Mouse (Mus musculus) liver, embryonic 14.5 days (tissue): ENCODE measurements around the gene Nup107. TPM values are rescaled to one million over a fixed set of nuclear protein-coding genes. Genes with fewer than 3 reads are reported as not detected.
A peak's percentile ranks its signal among the peaks of the same experiment; 100 is the strongest.

Experiments used
- ATAC-seq: fragments of 200-750 bp; cut with Nextera tagmentation; 2 replicates; pipeline ENCODE4 v1.8.0; 2017; ENCODE audit warnings: moderate number of reproducible peaks, mild to moderate bottlenecking, moderate library complexity; ENCODE audit not compliant: insufficient read depth
- DNase-seq, 3 experiments: peaks; one replicate each; pipeline ENCODE4 v3.0.0-alpha.2; 2012 to 2013; ENCODE audit warnings: low read depth in 3 of 3, low spot score in 3 of 3
- H3K27ac ChIP-seq: fragments of 300-500 bp; sonication (generic); 2 replicates; pipeline ENCODE4 v1.5.1; 2014; ENCODE audit warnings: moderate library complexity, mild to moderate bottlenecking, control low read depth, inconsistent platforms
- H3K27me3 ChIP-seq: fragments of 300-500 bp; sonication (generic); 2 replicates; pipeline ENCODE4 v1.6.1; 2014; ENCODE audit warnings: mild to moderate bottlenecking, low read length, moderate library complexity; ENCODE audit not compliant: control insufficient read depth, insufficient read depth
- H3K36me3 ChIP-seq: fragments of 300-500 bp; sonication (generic); replicated peaks from 2 replicates; pipeline ENCODE4 v1.6.1; 2014; ENCODE audit warnings: low read depth; ENCODE audit not compliant: control insufficient read depth, insufficient read depth
- H3K4me1 ChIP-seq, 2 experiments: fragments of 200-500 bp in 1 of 2; fragments of 300-500 bp in 1 of 2; sonication (generic) in 1 of 2; replicated peaks; 2 replicates each; pipeline ENCODE4 v1.6.1; 2012 to 2014; ENCODE audit warnings: antibody characterized with exemption in 1 of 2, inconsistent platforms in 1 of 2, low read length in 1 of 2; ENCODE audit not compliant: control insufficient read depth in 2 of 2, insufficient read depth in 2 of 2
- H3K4me2 ChIP-seq: fragments of 300-500 bp; sonication (generic); 2 replicates; pipeline ENCODE4 v1.6.1; 2014; ENCODE audit warnings: low read depth, mild to moderate bottlenecking, control low read depth, moderate library complexity
- H3K4me3 ChIP-seq, 2 experiments: fragments of 200-500 bp in 1 of 2; fragments of 300-500 bp in 1 of 2; sonication (generic) in 1 of 2; 2 replicates each; pipeline ENCODE4 v1.5.1; 2012 to 2014; ENCODE audit warnings: low read depth in 2 of 2, low read length in 2 of 2, mild to moderate bottlenecking in 2 of 2, control low read depth in 1 of 2, inconsistent platforms in 1 of 2, moderate library complexity in 1 of 2; ENCODE audit not compliant: insufficient read depth in 1 of 2
- H3K9ac ChIP-seq: fragments of 300-500 bp; sonication (generic); replicated peaks from 2 replicates; pipeline ENCODE4 v1.6.1; 2014; ENCODE audit warnings: mild to moderate bottlenecking, control low read depth, moderate library complexity
- H3K9me3 ChIP-seq: fragments of 300-500 bp; sonication (generic); 2 replicates; pipeline ENCODE4 v1.6.1; 2016; ENCODE audit warnings: low read length, mixed read lengths; ENCODE audit not compliant: control insufficient read depth
- CTCF ChIP-seq: IDR thresholded peaks from 2 replicates; pipeline ENCODE4 v1.5.1; 2016; ENCODE audit warnings: antibody characterized with exemption, low read depth, control low read depth
- EP300 ChIP-seq: IDR thresholded peaks from 2 replicates; pipeline ENCODE4 v1.6.1; 2016; ENCODE audit warnings: antibody characterized with exemption, low read depth
- WGBS: fragments of 180-500 bp; shearing (Covaris S2); extraction: QIAGEN DNeasy Blood & Tissue Kit; methylation state at CpG from one replicate; pipeline ENCODE4 v1.1.7; 2014; ENCODE audit not compliant: insufficient replicate concordance; 5-methylcytosine and 5-hydroxymethylcytosine counted together
- polyA plus RNA-seq, 2 experiments: library from polyadenylated mRNA; depleted of rRNA in 1 of 2; stranded (reverse) in 1 of 2; unstranded in 1 of 2; fragments of >200 nt; fragmentation: Nextera tagmentation in 1 of 2; extraction: Ambion mirVana in 1 of 2; gene quantifications; 2 replicates each; pipeline versions ENCODE4 v1.2.1 to v1.2.3; 2012 to 2014

The Nup107 gene
- polyA plus RNA-seq, 2 experiments: 28.8 to 45.0 TPM

- peaks cover 25% of the 10 kb centered on the region for H3K36me3 ChIP-seq
- no peaks in the 10 kb centered on the region for H3K9me3 ChIP-seq
- peaks cover 0 to 9% of the 10 kb centered on the region in 2 experiments; a peak in 3 of 4 replicates for H3K4me1 ChIP-seq
- peak overlapping the region; percentile 97 for H3K9ac ChIP-seq
- 20% methylated on average over 12 of the region's 12 CpGs for WGBS
- no peaks in the 10 kb centered on the region for H3K27me3 ChIP-seq
- peak overlapping the region; percentile 79; the same call in 1 of the 2 replicates for H3K27ac ChIP-seq
- DNase-seq: no peak
- peak overlapping the region; percentile 76 to 94 for H3K4me3 ChIP-seq
- ATAC-seq: no peak
- TF ChIP-seq CTCF (no peak), EP300 (no peak)
- H3K4me2 ChIP-seq: peak overlapping the region; percentile 77
These were observed 83.1 kb downstream of the Nup107 start for GRCm38 (mm10) chr10:117709326-117709830.

- no peak for ATAC-seq
- Histone ChIP-seq H3K4me1 (peaks cover 0 to 6% of the 10 kb centered on the region in 2 experiments; a peak in 3 of 4 replicates), H3K36me3 (peaks cover 28% of the 10 kb centered on the region), H3K4me2 (peak overlapping the region; percentile 77), H3K27ac (no peak overlapping the region), H3K9ac (peak overlapping the region; percentile 29; the same call in 1 of the 2 replicates), H3K4me3 (peak overlapping the region; percentile 54 to 94), H3K27me3 (no peaks in the 10 kb centered on the region), H3K9me3 (no peaks in the 10 kb centered on the region)
- 38% methylated on average over 9 of the region's 9 CpGs for WGBS
- TF ChIP-seq EP300 (no peak), CTCF (no peak)
- no peak for DNase-seq
These were observed 83.6 kb downstream of the Nup107 start for GRCm38 (mm10) chr10:117708856-117709255.

DNA sequence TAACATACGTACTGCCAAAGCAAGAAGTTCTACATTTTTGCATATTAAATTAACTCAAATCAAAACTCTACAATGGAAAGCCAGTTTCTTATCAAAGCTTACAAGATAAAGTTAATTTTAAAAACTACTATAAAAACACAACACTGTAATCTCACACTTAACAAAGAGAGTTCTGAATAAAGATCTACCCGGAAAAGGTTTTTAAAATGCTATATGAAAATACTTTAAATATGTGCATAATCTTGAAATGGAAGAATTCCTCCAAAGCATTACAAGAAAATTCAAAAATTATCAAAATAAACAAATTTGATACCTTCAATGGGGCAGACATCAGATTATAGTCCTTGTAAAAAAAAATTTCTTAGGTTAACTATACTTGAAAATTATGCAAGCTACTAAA lies 84.1 kb downstream of the Nup107 start:
- Histone ChIP-seq H3K9ac (no peak overlapping the region), H3K4me3 (no peak overlapping the region), H3K27ac (no peak overlapping the region), H3K27me3 (no peaks in the 10 kb centered on the region), H3K36me3 (peaks cover 33% of the 10 kb centered on the region), H3K4me1 (peaks cover 0 to 6% of the 10 kb centered on the region in 2 experiments; a peak in 3 of 4 replicates), H3K4me2 (peak overlapping the region; percentile 77), H3K9me3 (no peaks in the 10 kb centered on the region)
- WGBS: 88% methylated on average over 2 of the region's 2 CpGs
- no peak for DNase-seq
- TF ChIP-seq CTCF (no peak), EP300 (no peak)
- ATAC-seq: no peak

- Histone ChIP-seq H3K27me3 (no peaks in the 10 kb centered on the region), H3K36me3 (peaks cover 41% of the 10 kb centered on the region), H3K4me3 (no peak overlapping the region), H3K9ac (no peak overlapping the region), H3K4me1 (peaks cover 0 to 4% of the 10 kb centered on the region in 2 experiments; a peak in 3 of 4 replicates), H3K4me2 (no peak overlapping the region), H3K27ac (no peak overlapping the region), H3K9me3 (no peaks in the 10 kb centered on the region)
- TF ChIP-seq EP300 (no peak), CTCF (no peak)
- no peak for DNase-seq
- 72% methylated on average over 2 of the region's 2 CpGs for WGBS
- ATAC-seq: no peak
These were observed 85.2 kb downstream of the Nup107 start for GRCm38 (mm10) chr10:117707114-117707838.

DNA sequence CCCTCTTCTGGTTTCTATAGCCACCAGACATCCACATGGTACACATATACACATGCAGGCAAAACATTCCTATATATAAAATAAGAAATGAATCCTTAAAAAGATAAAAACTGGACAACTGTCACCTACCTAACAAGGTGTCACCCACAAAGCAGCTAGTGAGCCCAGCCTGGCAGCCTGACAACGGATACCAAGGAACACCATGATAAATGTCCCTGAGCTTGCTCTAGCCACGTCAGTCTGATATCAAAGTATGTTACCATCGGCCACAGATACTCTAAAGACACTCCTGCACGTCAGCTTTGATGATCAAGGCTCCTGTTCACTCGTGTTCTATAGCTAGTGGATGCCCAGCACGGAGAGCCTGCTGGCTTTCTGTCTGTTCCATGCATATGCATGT lies 86.1 kb downstream of the Nup107 start:
- Histone ChIP-seq H3K4me1 (peaks cover 0 to 3% of the 10 kb centered on the region in 2 experiments; a peak in 3 of 4 replicates), H3K4me3 (no peak overlapping the region), H3K27ac (no peak overlapping the region), H3K27me3 (no peaks in the 10 kb centered on the region), H3K36me3 (peaks cover 48% of the 10 kb centered on the region), H3K9ac (no peak overlapping the region), H3K4me2 (no peak overlapping the region), H3K9me3 (no peaks in the 10 kb centered on the region)
- DNase-seq (no peak), ATAC-seq (no peak)
- no peak for TF ChIP-seq CTCF
- no peak for TF ChIP-seq EP300
- 74% methylated on average over 6 of the region's 6 CpGs for WGBS
